Mouse (Mus musculus): ENCODE measurements around the gene Zswim8.

GRCm38 (mm10) chr14:20662740-20663139, 44.6 kb upstream of the Zswim8 start:
- TF ChIP-seq MAFK (IDR thresholded peaks at IDR 0.05; ENCODE audit: insufficient read depth, low read depth, low read length) (no peak), ZC3H11A (IDR thresholded peaks at IDR 0.05; ENCODE audit: borderline replicate concordance, low read depth, low read length) (no peak), HCFC1 (IDR thresholded peaks at IDR 0.05; ENCODE audit: borderline replicate concordance, insufficient read depth, low read length) (no peak), ZNF384 (IDR thresholded peaks at IDR 0.05; ENCODE audit: low read depth, low read length) (no peak), CHD2 (IDR thresholded peaks at IDR 0.05; ENCODE audit: low read depth, low read length) (no peak)

All from ES-E14 (cell line).